Mouse (Mus musculus) retina, adult 2 months (tissue): Measurements from ENCODE around the gene Ccr2.
"Not testable (repeated sequence)": the region's sequence is repeated elsewhere in the genome, so short reads cannot be mapped to it uniquely, and the experiment has no call there.

Source experiments
- DNase-seq: peaks from one replicate; pipeline ENCODE4 v3.0.0-alpha.2; 2012; ENCODE audit warnings: low read depth, low spot score

The Ccr2 gene

GRCm38 (mm10) chr9:124118489-124118888, 16.7 kb downstream of the Ccr2 start:
- no peak for DNase-seq

- DNase-seq = no peak
These were observed 19.8 kb downstream of the Ccr2 start, which contains the start of gene Ccr5 for GRCm38 (mm10) chr9:124121387-124122184. Gene Ccr5, plus strand, starts transcription at chr9:124121543.

- no peak for DNase-seq
These were observed 23.8 kb downstream of the Ccr2 start for GRCm38 (mm10) chr9:124125576-124125975.

GRCm38 (mm10) chr9:124126373-124126772, 24.6 kb downstream of the Ccr2 start:
- DNase-seq = no peak

GRCm38 (mm10) chr9:124127412-124127811, 25.7 kb downstream of the Ccr2 start:
- no peak for DNase-seq

GRCm38 (mm10) chr9:124128379-124128778, 26.6 kb downstream of the Ccr2 start:
- peak; percentile 18 for DNase-seq

- not testable (repeated sequence) for DNase-seq
These were observed 31.1 kb downstream of the Ccr2 start for GRCm38 (mm10) chr9:124132899-124133298.

- DNase-seq = not testable (repeated sequence)
These were observed 33.2 kb downstream of the Ccr2 start for GRCm38 (mm10) chr9:124134919-124135318.

- DNase-seq = no peak
These were observed 35.9 kb downstream of the Ccr2 start for GRCm38 (mm10) chr9:124137619-124138018.

GRCm38 (mm10) chr9:124138055-124138775, 36.5 kb downstream of the Ccr2 start:
- no peak for DNase-seq

- DNase-seq = no peak
These were observed 41.9 kb downstream of the Ccr2 start for GRCm38 (mm10) chr9:124143678-124144077.

- DNase-seq = no peak
These were observed 44.6 kb downstream of the Ccr2 start for GRCm38 (mm10) chr9:124146307-124146706.
